Mouse (Mus musculus) kidney, adult 2 months (tissue): ENCODE data around the gene Cpne2. TPM values are rescaled to one million over a fixed set of nuclear protein-coding genes. Genes with fewer than 3 reads are reported as not detected.

Experiments
- DNase-seq: peaks from one replicate; pipeline ENCODE4 v3.0.0; 2021
- H3K27ac ChIP-seq: fragments of 200-500 bp; 2 replicates; pipeline ENCODE4 v1.5.1; 2012; ENCODE audit warnings: low read depth, low read length, control low read depth, inconsistent platforms; ENCODE audit not compliant: insufficient read depth
- H3K27me3 ChIP-seq: fragments of 200-500 bp; replicated peaks from 2 replicates; pipeline ENCODE4 v1.6.1; 2012; ENCODE audit warnings: mild to moderate bottlenecking, moderate library complexity, low read length, inconsistent platforms; ENCODE audit not compliant: control insufficient read depth, insufficient read depth
- H3K36me3 ChIP-seq: fragments of 200-500 bp; 2 replicates; pipeline ENCODE4 v1.6.1; 2012; ENCODE audit warnings: mild to moderate bottlenecking, moderate library complexity, low read length, inconsistent platforms; ENCODE audit not compliant: control insufficient read depth, insufficient read depth
- H3K4me1 ChIP-seq: fragments of 200-500 bp; 2 replicates; pipeline ENCODE4 v1.6.1; 2011; ENCODE audit warnings: low read length; ENCODE audit not compliant: control insufficient read depth, insufficient read depth
- H3K4me3 ChIP-seq: fragments of 200-500 bp; 2 replicates; pipeline ENCODE4 v1.5.1; 2011; ENCODE audit warnings: mild to moderate bottlenecking, low read depth, low read length, control low read depth; ENCODE audit not compliant: insufficient read depth
- CTCF ChIP-seq: fragments of 200-500 bp; conservative IDR thresholded peaks from 2 replicates; pipeline ENCODE4 v1.5.1; 2011; ENCODE audit warnings: low read depth, mild to moderate bottlenecking, control low read depth, low read length, moderate library complexity, mixed read lengths; ENCODE audit not compliant: insufficient read depth, insufficient read length
- POLR2A ChIP-seq: fragments of 200-500 bp; IDR thresholded peaks from one replicate; pipeline ENCODE4 v1.6.1; 2011; ENCODE audit warnings: low read depth, low read length, control low read depth
- WGBS: fragments of 180-500 bp; shearing (Covaris S2); methylation state at CpG from one replicate; pipeline ENCODE4 v1.1.7; 2018; 5-methylcytosine and 5-hydroxymethylcytosine counted together
- polyA plus RNA-seq: library from polyadenylated mRNA; depleted of rRNA; stranded (reverse); fragments of >200 nt; gene quantifications from 2 replicates; pipeline ENCODE4 v1.2.3, GENCODE M21; 2012

The Cpne2 gene
- polyA plus RNA-seq, 1 experiment: 28.9 TPM

DNA sequence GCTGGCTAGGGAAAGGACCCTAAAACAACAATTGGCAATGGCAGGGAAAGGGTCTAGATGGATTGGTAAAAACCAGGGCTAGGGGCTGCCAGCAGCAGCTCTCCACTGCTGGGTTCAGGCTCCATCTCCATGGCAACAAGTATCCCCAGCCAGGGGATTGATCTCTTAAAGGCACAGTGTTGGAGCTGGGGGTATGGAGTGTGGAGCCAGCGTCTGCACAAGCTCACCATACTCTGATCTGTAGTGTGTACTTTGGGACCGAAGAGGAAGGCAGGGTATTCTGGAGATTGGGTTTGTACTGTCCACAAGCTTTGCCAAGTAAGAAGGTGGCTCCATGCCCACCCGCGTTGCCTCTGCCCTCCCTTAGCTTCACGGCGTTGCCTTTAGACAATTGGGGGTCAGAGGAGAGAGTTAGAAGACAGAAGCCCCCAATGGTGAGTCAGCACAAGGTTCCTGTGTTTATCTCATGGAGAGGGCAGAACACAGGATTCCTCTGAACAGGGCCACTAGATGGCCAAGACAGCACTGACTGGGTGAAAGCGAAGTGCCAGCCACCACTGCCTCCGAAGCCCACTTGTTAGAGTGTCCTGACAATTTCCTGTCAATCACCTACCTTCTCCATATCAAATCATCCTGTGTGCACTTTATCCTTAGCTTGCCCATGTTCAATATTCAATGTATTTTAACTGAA, 34.5 kb downstream of the Cpne2 start:
- TF ChIP-seq POLR2A (no peak), CTCF (no peak)

DNA sequence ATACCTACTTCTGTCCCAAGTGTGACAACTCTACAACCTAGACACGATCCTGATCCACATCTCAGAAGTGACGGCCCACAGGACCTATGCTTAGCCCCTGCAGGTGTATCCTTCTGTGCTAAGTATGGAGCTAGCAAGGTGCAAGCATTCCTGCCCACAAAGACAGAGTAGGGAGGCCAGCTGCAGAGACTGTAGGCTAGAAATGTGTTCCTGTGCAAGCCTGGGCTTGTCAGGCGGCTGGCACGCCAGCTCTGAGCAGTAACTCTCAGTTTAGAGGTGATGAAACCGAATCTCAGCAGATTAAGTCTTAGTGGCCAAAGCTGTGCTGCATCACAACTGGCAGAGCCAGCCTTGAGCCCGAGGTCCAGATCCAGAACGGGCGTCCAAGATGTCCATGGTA, 35.3 kb downstream of the Cpne2 start:
- TF ChIP-seq POLR2A (no peak), CTCF (no peak)
- no peaks in the 10 kb centered on the region for H3K36me3 ChIP-seq
- H3K27me3 ChIP-seq: no peaks in the 10 kb centered on the region
- no peak overlapping the region for H3K4me3 ChIP-seq
- no peak for DNase-seq
- 0 out of 2 replicates have a peak, but pooled peaks cover 5% of the 10 kb centered on the region for H3K4me1 ChIP-seq
- WGBS: 93% methylated on average over 8 of the region's 8 CpGs
- H3K27ac ChIP-seq: no peak overlapping the region

More for the DNA sequence above, 34.5 kb downstream of the Cpne2 start:
- Histone ChIP-seq H3K4me1 (0 out of 2 replicates have a peak, but pooled peaks cover 5% of the 10 kb centered on the region), H3K36me3 (no peaks in the 10 kb centered on the region), H3K27ac (no peak overlapping the region), H3K4me3 (no peak overlapping the region), H3K27me3 (no peaks in the 10 kb centered on the region)
- 87% methylated on average over 8 of the region's 8 CpGs for WGBS
- no peak for DNase-seq

DNA sequence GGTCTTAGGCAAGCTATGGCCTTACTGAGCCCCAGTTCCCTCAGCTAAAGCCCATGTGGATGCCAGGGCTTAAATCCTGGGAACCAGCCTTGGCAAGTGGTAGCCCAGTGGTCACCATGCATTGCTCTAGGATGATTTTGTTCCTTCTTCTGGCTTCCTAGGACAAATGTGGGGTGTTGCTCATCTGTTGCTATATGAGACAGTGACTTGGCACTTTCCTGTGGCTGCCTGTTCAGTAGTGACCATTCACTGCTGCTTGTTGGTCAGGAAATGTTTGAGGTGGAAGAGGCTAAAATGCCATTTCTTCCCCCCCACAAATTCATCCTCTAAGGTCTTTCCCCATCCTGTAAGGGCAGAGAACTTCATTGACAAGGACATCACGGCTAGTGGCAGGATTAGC, 36.6 kb downstream of the Cpne2 start:
- no peak overlapping the region for H3K27ac ChIP-seq
- TF ChIP-seq CTCF (no peak), POLR2A (no peak)
- H3K27me3 ChIP-seq: no peaks in the 10 kb centered on the region
- H3K4me1 ChIP-seq: 0 out of 2 replicates have a peak, but pooled peaks cover 5% of the 10 kb centered on the region
- 85% methylated on average over 1 of the region's 1 CpGs for WGBS
- DNase-seq: no peak
- H3K36me3 ChIP-seq: no peaks in the 10 kb centered on the region
- H3K4me3 ChIP-seq: no peak overlapping the region

GRCm38 (mm10) chr8:94571896-94572295, 39.1 kb downstream of the Cpne2 start:
- H3K4me3 ChIP-seq: no peak overlapping the region
- H3K27ac ChIP-seq: no peak overlapping the region
- 0 out of 2 replicates have a peak, but pooled peaks cover under 1% of the 10 kb centered on the region for H3K4me1 ChIP-seq
- DNase-seq: no peak
- peaks cover 5% of the 10 kb centered on the region; the same call in 1 of the 2 replicates for H3K36me3 ChIP-seq
- TF ChIP-seq POLR2A (no peak), CTCF (no peak)
- H3K27me3 ChIP-seq: no peaks in the 10 kb centered on the region
- WGBS: 37% methylated on average over 2 of the region's 2 CpGs

DNA sequence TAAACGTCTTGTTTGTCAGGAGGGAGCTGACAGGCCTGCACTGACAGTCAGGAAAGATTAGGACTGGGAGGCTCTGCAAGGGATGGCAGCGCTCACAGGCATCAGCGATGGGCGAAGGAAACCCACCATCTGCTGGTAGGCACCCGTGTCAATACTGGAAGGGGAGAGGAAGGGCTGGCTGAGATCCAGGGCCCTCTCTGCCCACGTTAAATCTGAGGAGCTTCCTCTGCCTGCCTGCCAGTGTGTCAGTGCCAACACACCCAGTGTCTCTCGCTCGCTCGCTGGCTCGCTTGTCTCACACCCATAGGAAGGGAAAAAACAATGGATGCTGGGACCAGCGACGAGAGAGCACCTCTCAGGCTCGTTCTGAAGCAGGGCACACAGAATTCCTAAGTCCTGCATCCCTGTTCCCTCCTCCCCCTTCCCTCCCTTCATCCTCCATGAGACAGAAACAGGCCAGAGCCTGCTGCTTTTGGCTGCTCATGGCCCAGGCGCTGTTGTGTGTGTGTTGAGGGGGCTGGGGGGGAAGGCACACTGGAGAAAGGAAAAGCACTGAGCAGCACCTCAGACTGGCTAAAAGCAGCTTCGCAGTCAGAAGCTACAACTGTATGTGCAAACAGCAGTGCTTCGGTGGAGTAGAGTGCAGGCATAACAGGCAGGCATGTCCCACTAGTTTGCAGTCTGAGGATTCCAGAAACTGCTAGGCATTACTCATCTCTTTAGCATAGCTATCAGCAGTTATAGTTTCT, 41.5 kb downstream of the Cpne2 start:
- DNase-seq: no peak
- Histone ChIP-seq H3K27ac (no peak overlapping the region), H3K27me3 (no peaks in the 10 kb centered on the region), H3K4me1 (no peaks in the 10 kb centered on the region), H3K36me3 (peaks cover 5% of the 10 kb centered on the region), H3K4me3 (no peak overlapping the region)
- TF ChIP-seq POLR2A (no peak), CTCF (no peak)
- 85% methylated on average over 16 of the region's 16 CpGs for WGBS

DNA sequence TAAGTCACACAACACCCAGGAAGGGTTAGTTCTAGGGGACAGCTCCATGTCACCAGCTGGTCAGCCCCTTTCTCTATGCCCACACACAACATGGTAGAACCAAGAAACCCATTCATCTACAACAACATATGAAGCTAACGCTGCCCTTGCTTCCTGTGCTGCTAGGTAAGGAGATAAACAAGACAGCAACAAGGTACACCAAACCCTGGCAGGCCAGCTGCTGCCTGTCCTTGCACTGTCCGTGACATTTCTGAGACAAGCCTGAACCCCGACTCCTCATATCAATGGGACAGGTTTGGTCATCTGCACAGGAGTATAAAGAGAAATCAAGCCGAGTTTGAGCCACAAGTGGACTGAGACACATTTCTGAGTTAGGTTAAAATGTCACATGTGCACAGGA, 42.4 kb downstream of the Cpne2 start:
- no peak for DNase-seq
- no peaks in the 10 kb centered on the region for H3K27me3 ChIP-seq
- no peak overlapping the region for H3K27ac ChIP-seq
- WGBS: 89% methylated on average over 4 of the region's 4 CpGs
- no peak overlapping the region for H3K4me3 ChIP-seq
- H3K4me1 ChIP-seq: no peaks in the 10 kb centered on the region
- H3K36me3 ChIP-seq: peaks cover 5% of the 10 kb centered on the region
- TF ChIP-seq POLR2A (no peak), CTCF (no peak)

- DNase-seq: no peak
- TF ChIP-seq POLR2A (no peak), CTCF (no peak)
- Histone ChIP-seq H3K4me1 (no peaks in the 10 kb centered on the region), H3K27me3 (no peaks in the 10 kb centered on the region), H3K36me3 (peaks cover 2% of the 10 kb centered on the region; the same call in 1 of the 2 replicates), H3K27ac (no peak overlapping the region), H3K4me3 (no peak overlapping the region)
- whole genome bisulfite sequencing: 92% methylated on average over 7 of the region's 7 CpGs
These were observed 49.2 kb downstream of the Cpne2 start for GRCm38 (mm10) chr8:94581820-94582483.
